Mouse (Mus musculus) megakaryocyte, embryonic 14.5 days (primary cell): ENCODE measurements around the gene Robo1.

Experiments
- FLI1 ChIP-seq: IDR thresholded peaks from 2 replicates; pipeline ENCODE4 v1.6.1; 2012; ENCODE audit warnings: low read length, inconsistent platforms, mixed read lengths
- GATA1 ChIP-seq: IDR thresholded peaks from 3 replicates; pipeline ENCODE4 v1.6.1; 2012; ENCODE audit warnings: mixed read lengths, low read length, inconsistent platforms, borderline replicate concordance

- TF ChIP-seq GATA1 (no peak), FLI1 (no peak)
These were observed 341.2 kb downstream of the Robo1 start for GRCm38 (mm10) chr16:72649314-72649713.
